Mouse (Mus musculus) heart, embryonic 16.5 days (tissue): ENCODE data around the gene OR5BS1P. TPM values are rescaled to one million over a fixed set of nuclear protein-coding genes. Genes with fewer than 3 reads are reported as not detected.
A peak's percentile ranks its signal among the peaks of the same experiment; 100 is the strongest.
"Not testable (repeated sequence)": the region's sequence is repeated elsewhere in the genome, so short reads cannot be mapped to it uniquely, and the experiment has no call there.

Experiments used
- ATAC-seq: fragments of 200-750 bp; cut with Nextera tagmentation; replicated peaks from 2 replicates; pipeline ENCODE4 v1.8.0; 2017; ENCODE audit warnings: moderate number of reproducible peaks; ENCODE audit not compliant: insufficient read depth, low FRiP score; ENCODE audit errors: extremely low read depth
- H3K27ac ChIP-seq: fragments of 300-500 bp; sonication (generic); 2 replicates; pipeline ENCODE4 v1.5.1; 2014; ENCODE audit warnings: mild to moderate bottlenecking, low read length, control low read depth, moderate library complexity
- H3K27me3 ChIP-seq: fragments of 300-500 bp; sonication (generic); 2 replicates; pipeline ENCODE4 v1.6.1; 2014; ENCODE audit warnings: low read length, mixed read lengths; ENCODE audit not compliant: control insufficient read depth, insufficient read depth
- H3K36me3 ChIP-seq: fragments of 300-500 bp; sonication (generic); 2 replicates; pipeline ENCODE4 v1.6.1; 2014; ENCODE audit not compliant: control insufficient read depth, insufficient read depth
- H3K4me1 ChIP-seq: fragments of 300-500 bp; sonication (generic); 2 replicates; pipeline ENCODE4 v1.6.1; 2014; ENCODE audit warnings: low read length, mixed read lengths; ENCODE audit not compliant: control insufficient read depth, insufficient read depth
- H3K4me2 ChIP-seq: fragments of 300-500 bp; sonication (generic); 2 replicates; pipeline ENCODE4 v1.6.1; 2014; ENCODE audit warnings: low read depth, mild to moderate bottlenecking, control low read depth, low read length
- H3K4me3 ChIP-seq: fragments of 300-500 bp; sonication (generic); 2 replicates; pipeline ENCODE4 v1.5.1; 2014; ENCODE audit warnings: mild to moderate bottlenecking, control low read depth, low read length
- H3K9ac ChIP-seq: fragments of 300-500 bp; sonication (generic); 2 replicates; pipeline ENCODE4 v1.6.1; 2014; ENCODE audit warnings: low read length, control low read depth
- H3K9me3 ChIP-seq: fragments of 300-500 bp; sonication (generic); replicated peaks from 2 replicates; pipeline ENCODE4 v1.6.1; 2016; ENCODE audit warnings: low read length; ENCODE audit not compliant: control insufficient read depth
- WGBS: fragments of 180-500 bp; shearing (Covaris S2); extraction: QIAGEN DNeasy Blood & Tissue Kit; methylation state at CpG from one replicate; pipeline ENCODE4 v1.1.7; 2014; 5-methylcytosine and 5-hydroxymethylcytosine counted together
- polyA plus RNA-seq: library from polyadenylated mRNA; unstranded; fragments of >200 nt; fragmentation: Nextera tagmentation; extraction: Ambion mirVana; gene quantifications from 2 replicates; pipeline ENCODE4 v1.2.1, GENCODE M21; 2015

The OR5BS1P gene
- polyA plus RNA-seq, 1 experiment from 2014 or later = not detected

- ATAC-seq = 0 out of 2 replicates have a peak, but pooled peaks have one; percentile 5
- no peaks in the 10 kb centered on the region for H3K36me3 ChIP-seq
- H3K9me3 ChIP-seq = no peaks in the 10 kb centered on the region; the same call in 1 of the 2 replicates
- peaks cover 18% of the 10 kb centered on the region for H3K4me1 ChIP-seq
- peak overlapping the region; percentile 69 for H3K4me2 ChIP-seq
- peak overlapping the region; percentile 43 for H3K4me3 ChIP-seq
- H3K27me3 ChIP-seq = no peaks in the 10 kb centered on the region
- no peak overlapping the region; the same call in 1 of the 2 replicates for H3K9ac ChIP-seq
- peak overlapping the region; percentile 53 for H3K27ac ChIP-seq
- 23% methylated on average over 25 of the region's 25 CpGs for WGBS
Measured at GRCm38 (mm10) chr15:98510438-98511385, 41.0 kb downstream of the OR5BS1P start.

- H3K9me3 ChIP-seq = no peaks in the 10 kb centered on the region; the same call in 1 of the 2 replicates
- 56% methylated on average over 13 of the region's 13 CpGs for WGBS
- no peak overlapping the region for H3K9ac ChIP-seq
- H3K27ac ChIP-seq = peak overlapping the region; percentile 53
- no peak overlapping the region for H3K4me3 ChIP-seq
- no peak for ATAC-seq
- H3K4me1 ChIP-seq = peaks cover 18% of the 10 kb centered on the region
- H3K4me2 ChIP-seq = peak overlapping the region; percentile 69
- H3K27me3 ChIP-seq = no peaks in the 10 kb centered on the region
- H3K36me3 ChIP-seq = no peaks in the 10 kb centered on the region
Measured at GRCm38 (mm10) chr15:98511386-98511928, 41.8 kb downstream of the OR5BS1P start.

GRCm38 (mm10) chr15:98512232-98512631 lies 42.5 kb downstream of the OR5BS1P start:
- ATAC-seq = no peak
- Histone ChIP-seq H3K27me3 (no peaks in the 10 kb centered on the region), H3K27ac (no peak overlapping the region), H3K4me3 (no peak overlapping the region), H3K9me3 (no peaks in the 10 kb centered on the region; the same call in 1 of the 2 replicates), H3K4me2 (no peak overlapping the region), H3K4me1 (peaks cover 18% of the 10 kb centered on the region), H3K9ac (no peak overlapping the region), H3K36me3 (no peaks in the 10 kb centered on the region)
- 41% methylated on average over 8 of the region's 8 CpGs for WGBS

GRCm38 (mm10) chr15:98512799-98513321 lies 43.2 kb downstream of the OR5BS1P start:
- 20% methylated on average over 17 of the region's 17 CpGs for WGBS

GRCm38 (mm10) chr15:98513676-98514075 lies 44.0 kb downstream of the OR5BS1P start:
- not testable (repeated sequence) for H3K9ac ChIP-seq, H3K4me2 ChIP-seq, H3K4me3 ChIP-seq, H3K27me3 ChIP-seq, H3K27ac ChIP-seq, H3K9me3 ChIP-seq, ATAC-seq
- H3K4me1 ChIP-seq = peaks cover 18% of the 10 kb centered on the region
- 77% methylated on average over 3 of the region's 3 CpGs for WGBS
- H3K36me3 ChIP-seq = peaks cover 10% of the 10 kb centered on the region

More at GRCm38 (mm10) chr15:98512799-98513321, 43.2 kb downstream of the OR5BS1P start:
- Histone ChIP-seq H3K27me3 (no peaks in the 10 kb centered on the region), H3K9ac (no peak overlapping the region), H3K36me3 (peaks cover 3% of the 10 kb centered on the region), H3K4me3 (peak overlapping the region; percentile 5; the same call in 1 of the 2 replicates), H3K27ac (peak overlapping the region; percentile 47; the same call in 1 of the 2 replicates), H3K4me1 (peaks cover 18% of the 10 kb centered on the region), H3K9me3 (no peaks in the 10 kb centered on the region; the same call in 1 of the 2 replicates), H3K4me2 (peak overlapping the region; percentile 39)
- ATAC-seq = 0 out of 2 replicates have a peak, but pooled peaks have one; percentile 14

GRCm38 (mm10) chr15:98514146-98514545 lies 44.5 kb downstream of the OR5BS1P start:
- 77% methylated on average over 8 of the region's 8 CpGs for WGBS
- no peak overlapping the region for H3K4me2 ChIP-seq
- peaks cover 18% of the 10 kb centered on the region for H3K4me1 ChIP-seq
- peaks cover 10% of the 10 kb centered on the region for H3K36me3 ChIP-seq
- H3K4me3 ChIP-seq = no peak overlapping the region
- no peak for ATAC-seq
- no peaks in the 10 kb centered on the region; the same call in 1 of the 2 replicates for H3K9me3 ChIP-seq
- no peak overlapping the region for H3K9ac ChIP-seq
- no peak overlapping the region for H3K27ac ChIP-seq
- H3K27me3 ChIP-seq = no peaks in the 10 kb centered on the region

GRCm38 (mm10) chr15:98514845-98515244 lies 45.1 kb downstream of the OR5BS1P start:
- WGBS = 51% methylated on average over 2 of the region's 2 CpGs

GRCm38 (mm10) chr15:98517380-98518355 lies 48.0 kb downstream of the OR5BS1P start:
- Histone ChIP-seq H3K27me3 (no peaks in the 10 kb centered on the region), H3K4me3 (no peak overlapping the region), H3K9me3 (no peaks in the 10 kb centered on the region; the same call in 1 of the 2 replicates), H3K4me2 (no peak overlapping the region), H3K27ac (no peak overlapping the region), H3K36me3 (peaks cover 31% of the 10 kb centered on the region), H3K4me1 (peaks cover 7% of the 10 kb centered on the region), H3K9ac (no peak overlapping the region)
- 67% methylated on average over 16 of the region's 16 CpGs for WGBS
- ATAC-seq = no peak

More at GRCm38 (mm10) chr15:98514845-98515244, 45.1 kb downstream of the OR5BS1P start:
- H3K4me3 ChIP-seq, H3K4me2 ChIP-seq, ATAC-seq, H3K9me3 ChIP-seq, H3K27me3 ChIP-seq, H3K27ac ChIP-seq, H3K9ac ChIP-seq: not testable (repeated sequence)
- peaks cover 15% of the 10 kb centered on the region for H3K36me3 ChIP-seq
- H3K4me1 ChIP-seq = peaks cover 18% of the 10 kb centered on the region
